Mouse (Mus musculus) ES-E14 (cell line): ENCODE results near the gene Hsf2bp.

Experiments used
- MAFK ChIP-seq: IDR thresholded peaks from 2 replicates; pipeline ENCODE4 v1.6.1; 2014; ENCODE audit warnings: mild to moderate bottlenecking, low read depth, low read length, inconsistent platforms; ENCODE audit not compliant: insufficient read depth
- ZC3H11A ChIP-seq: IDR thresholded peaks from 2 replicates; pipeline ENCODE4 v1.6.1; 2012; ENCODE audit warnings: low read depth, mild to moderate bottlenecking, inconsistent platforms, low read length, borderline replicate concordance

DNA sequence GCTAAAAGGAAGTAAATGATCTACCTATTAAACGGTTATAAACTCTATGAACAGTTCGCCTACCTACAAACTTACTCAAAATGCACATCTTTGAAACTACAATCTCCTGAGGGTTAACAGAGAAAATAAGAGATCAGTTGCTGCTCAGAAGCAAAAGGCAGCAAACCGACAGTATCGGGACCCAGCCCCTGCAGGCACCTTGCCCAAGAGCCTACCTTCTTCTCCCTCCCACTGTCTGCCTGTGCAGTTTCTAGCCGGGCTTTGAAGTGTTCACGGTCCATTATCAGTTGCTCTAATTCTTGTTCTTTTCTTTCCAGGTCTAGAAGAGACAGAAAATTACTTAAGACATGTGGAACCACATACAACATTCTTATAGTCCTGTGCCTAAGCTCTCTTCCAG, 13.6 kb downstream of the Hsf2bp start:
- TF ChIP-seq ZC3H11A = no peak
- no peak for TF ChIP-seq MAFK
